Mouse (Mus musculus) bone marrow macrophage, adult 2 months (primary cell): Measurements from ENCODE around the gene Timmdc1.

Experiments
- CTCF ChIP-seq: IDR thresholded peaks from 2 replicates; pipeline ENCODE4 v1.5.1; 2012; ENCODE audit warnings: low read depth, mild to moderate bottlenecking, low read length, moderate library complexity
- POLR2A ChIP-seq: IDR thresholded peaks from 2 replicates; pipeline ENCODE4 v1.6.1; 2012; ENCODE audit warnings: mild to moderate bottlenecking, low read depth, low read length, borderline replicate concordance

- TF ChIP-seq CTCF (no peak), POLR2A (no peak)
Measured at GRCm38 (mm10) chr16:38496604-38497140, 25.8 kb downstream of the Timmdc1 start.
